Mouse (Mus musculus) forelimb bud, embryonic 11.5 days (tissue): ENCODE measurements around the gene Chrna1.

Experiments used
- DNase-seq: peaks from one replicate; pipeline ENCODE4 v3.0.0-alpha.2; 2012; ENCODE audit warnings: low read depth, low spot score

Gene Chrna1

DNA sequence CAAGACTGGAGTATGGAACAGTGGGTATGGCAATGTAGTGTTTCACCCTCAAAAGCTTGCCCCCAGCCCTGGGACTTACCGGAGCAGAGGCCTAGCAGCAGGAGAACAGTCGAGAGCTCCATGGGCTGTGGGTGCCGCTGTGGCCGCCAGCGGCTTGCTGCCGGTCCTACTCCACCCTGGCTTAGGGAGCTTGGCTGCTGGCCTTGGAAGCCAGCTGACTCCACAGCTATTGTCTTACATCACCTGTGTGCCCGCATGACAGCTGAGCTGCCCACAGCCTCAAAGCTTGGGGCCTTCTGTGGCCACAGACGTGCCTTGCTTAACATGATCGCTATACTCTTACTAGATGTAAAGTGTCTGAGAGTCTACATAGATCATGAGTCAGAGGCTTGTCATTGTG, at the start of gene Chrna1:
TSS of gene Chrna1 (minus strand) at position 173 of the 400 bp plus-strand sequence.
- DNase-seq = no peak

DNA sequence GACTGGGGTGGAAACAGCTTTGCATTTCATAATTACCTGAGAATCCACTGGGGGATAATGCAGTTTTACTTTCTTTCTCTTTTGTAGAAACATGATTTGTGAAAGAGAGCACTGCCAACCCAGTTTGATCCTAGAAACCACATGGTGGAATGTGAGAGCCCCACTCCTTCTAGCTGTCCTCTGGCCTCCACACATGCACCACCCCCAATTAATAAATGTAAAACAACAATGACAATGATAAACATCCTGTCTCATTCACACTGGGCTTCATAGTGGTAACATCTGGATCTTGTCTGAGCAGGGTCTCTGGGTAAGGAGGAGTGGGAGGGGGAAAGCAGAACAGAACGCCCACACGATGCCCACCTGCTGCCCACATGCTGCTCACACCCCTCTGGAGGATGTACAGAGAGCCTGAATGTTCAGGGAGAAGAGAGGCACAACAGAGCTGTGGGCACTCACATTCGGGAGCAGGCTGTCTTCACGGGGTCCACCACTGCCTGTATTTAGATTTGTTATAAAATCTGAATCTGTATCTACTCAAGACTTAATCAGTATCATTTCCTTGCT, 38.4 kb upstream of the Chrna1 start:
- DNase-seq = no peak

DNA sequence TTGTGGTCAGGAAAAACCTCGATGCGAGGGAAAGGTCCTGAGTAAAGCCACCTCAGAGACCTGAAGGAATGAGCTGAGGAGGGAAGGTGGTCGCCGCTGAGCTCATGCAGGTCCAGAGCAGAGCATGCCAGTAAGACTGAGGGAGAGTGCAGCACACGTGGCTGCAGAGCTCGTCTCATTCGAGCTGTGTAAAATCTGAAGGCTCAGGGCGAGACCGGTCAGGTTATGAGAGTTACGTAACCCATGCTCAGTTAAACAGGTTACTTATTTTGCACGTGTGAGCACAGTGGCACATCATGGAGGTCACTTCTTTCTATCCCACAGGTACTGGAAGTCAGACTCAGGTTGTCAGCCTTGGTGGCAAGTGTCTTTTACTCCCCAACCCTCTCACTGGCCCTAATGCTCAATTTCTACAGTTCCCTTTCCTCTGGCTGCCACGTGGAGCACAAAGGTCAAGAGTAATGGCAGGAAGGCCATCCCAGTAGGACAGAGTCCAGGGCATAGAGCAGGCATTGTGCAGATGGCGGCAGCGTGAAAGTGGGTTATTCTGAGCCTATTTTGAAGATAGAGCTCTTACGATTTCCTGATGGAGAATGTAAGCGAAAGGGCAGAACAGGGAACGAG, 36.4 kb upstream of the Chrna1 start:
- no peak for DNase-seq

DNA sequence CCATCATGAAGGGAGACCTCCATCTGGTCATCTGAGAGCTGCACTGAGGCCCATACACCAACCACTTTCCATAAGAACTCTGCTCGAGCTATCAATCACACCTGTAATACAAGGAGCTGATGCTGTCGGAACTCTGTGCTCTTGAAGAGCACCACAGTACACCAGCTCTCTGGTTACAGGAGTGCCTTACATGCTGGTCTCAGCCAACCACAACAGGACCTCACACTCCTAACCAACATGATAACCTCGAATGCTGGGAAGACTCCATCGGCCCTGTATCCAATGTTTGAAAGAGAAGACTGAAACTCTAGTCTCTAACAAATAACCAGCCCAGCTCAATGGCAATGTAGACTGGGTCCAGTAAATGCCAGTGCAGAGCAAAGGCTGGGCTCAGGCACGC, 35.3 kb upstream of the Chrna1 start:
- DNase-seq = no peak

DNA sequence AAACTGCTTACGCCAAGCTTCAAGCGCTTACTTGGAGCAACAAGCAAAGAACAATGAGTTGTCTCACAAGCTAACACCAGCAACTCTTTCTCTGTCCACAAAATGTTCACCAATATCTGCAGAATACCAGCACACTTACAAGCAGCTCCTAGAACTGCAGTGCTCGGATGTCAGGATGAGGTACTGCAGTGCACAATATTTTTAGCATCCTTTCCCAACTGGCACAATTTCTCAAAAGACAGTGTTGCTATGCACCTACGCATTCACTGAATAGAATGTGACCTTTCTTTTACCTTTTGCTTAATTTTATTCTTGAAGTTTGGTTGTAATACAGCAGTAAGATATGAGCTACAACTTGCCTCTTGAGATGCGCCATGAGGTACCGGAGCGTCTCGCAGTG, 34.2 kb upstream of the Chrna1 start:
- DNase-seq = no peak

DNA sequence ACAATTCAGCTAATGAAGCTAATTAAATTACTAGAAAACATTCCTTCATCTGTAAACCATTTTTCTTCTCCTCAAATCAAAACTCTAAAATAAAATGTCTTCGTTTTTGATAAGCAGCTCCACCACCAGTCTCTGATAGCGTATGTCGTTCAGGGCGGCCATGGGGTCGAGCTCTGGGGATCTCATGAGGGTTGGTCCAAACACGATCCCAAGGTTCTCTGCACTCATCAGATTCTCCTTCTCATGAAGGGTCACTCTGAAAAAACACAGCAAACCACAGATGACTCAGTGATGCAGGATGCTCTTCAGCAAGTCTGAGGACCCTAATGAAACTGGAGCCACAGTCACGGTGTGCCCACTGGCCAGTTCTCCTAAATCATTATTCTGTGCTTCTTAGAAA, 32.8 kb upstream of the Chrna1 start:
- DNase-seq = no peak

DNA sequence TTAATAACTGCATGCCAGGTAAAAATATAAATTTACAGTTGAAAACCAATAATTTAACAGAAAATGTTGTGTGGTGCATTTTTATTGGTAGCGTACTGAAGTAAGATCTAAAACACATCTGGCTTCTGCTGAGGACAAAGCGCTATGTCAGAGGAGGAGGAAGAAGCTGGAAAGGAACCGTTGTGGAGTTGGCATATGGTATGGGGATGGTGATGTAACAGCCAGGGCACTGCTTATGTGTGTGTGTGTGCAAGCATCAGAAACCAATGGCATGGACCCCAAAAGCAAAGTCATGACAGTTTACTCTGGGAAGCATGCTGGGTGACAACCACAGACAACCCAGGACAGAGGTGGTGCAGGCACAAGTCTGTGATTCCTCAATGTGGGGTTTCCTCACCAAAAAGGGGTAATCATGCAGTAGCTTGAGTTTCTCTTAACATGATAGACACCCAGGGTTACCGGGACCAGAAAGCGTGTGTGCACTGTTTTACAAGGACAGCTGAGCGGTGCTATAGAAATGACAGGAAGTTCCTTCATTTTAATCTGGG, 32.3 kb upstream of the Chrna1 start:
- no peak for DNase-seq

DNA sequence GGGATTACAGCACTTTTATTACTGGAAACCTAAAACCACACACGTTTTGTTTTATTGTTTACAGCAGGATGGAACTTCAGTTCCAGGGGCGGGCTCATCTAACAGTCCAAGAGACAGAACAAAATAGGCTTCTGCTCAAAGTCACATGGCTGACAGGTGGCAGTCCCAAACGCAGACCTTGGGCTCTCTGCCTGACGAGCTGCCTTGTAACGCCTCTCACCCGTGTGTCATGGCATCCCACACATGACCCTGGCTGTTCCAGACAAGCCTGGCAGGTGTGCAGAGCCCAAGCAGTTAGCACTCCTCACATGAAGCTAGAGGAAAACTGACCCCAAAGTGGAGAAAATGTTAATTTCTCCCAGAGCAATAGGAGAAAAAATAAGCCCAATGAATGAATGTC, 31.7 kb upstream of the Chrna1 start:
- DNase-seq = no peak

DNA sequence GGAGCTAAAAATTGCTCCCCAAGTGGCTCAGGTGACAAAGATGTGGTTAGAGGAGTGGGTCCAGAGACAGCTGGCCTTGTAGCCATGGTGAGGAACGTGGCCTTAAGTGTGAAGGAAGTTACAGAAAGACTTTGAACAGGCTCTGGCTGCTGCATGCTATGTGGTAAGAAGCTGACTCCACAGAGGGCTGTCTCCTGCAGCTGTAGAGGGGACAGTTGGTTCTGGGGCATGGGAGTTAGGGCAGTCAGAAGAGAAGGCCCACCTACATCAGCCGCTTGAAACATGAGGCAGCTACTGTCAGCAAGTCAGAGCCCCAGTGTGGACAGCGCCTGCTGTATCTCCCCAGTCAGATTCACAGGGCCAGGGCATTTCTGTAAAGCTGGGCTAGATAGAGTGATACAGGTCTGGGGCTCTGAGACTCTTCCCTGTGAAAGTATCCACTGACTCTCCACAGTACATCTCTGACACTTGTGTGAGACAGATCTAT, 29.6 kb upstream of the Chrna1 start:
- DNase-seq = no peak

DNA sequence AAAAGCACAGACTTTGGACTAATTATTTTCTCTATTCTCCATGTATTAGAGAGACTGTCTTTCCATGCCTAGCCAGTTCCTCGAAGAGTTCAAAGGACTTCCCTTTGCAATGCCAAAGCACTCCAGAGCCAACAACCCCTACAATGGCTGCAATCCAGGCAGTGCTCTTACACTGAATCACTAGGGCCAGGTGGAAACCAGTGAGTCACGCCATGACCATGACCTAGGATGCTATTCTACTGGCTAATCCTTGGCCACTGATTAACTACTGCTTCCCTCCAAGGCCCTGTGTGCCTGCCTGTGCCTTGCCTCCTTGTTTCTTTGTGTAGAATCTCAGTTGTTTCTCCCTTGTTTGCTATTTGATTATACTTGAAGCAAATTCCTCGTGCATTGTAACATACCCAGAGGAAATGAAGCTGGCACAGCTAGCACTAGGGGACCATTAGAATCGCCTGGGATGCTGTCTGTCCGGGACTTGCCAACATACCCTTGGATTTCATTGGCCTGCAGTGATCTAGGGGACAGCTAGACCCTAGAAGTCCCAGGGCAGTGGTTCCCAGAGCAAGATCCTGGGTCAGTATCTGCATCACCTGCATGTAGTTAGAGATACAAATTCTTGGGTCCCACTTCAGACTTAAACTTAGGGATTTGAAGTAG, 29.1 kb upstream of the Chrna1 start:
- no peak for DNase-seq

DNA sequence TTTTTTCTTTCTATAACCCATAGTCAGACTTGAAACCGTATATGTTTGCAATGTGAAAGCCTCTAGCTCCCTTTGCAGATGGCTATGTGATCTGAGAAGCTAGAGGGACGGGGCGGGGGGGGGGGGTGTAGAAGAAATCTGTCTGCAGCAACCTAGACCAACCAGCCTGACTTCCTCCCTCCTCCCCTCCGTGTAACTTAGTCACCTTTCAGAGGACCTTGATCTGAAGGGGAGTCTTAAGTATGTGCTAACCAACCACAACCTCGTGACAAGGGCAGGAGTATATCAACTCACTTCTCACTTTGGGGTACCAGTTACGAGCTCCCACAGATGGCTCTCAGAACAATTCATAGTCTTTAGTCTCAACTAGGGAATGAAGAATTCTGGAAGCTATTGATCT, 28.3 kb upstream of the Chrna1 start:
- DNase-seq = no peak

DNA sequence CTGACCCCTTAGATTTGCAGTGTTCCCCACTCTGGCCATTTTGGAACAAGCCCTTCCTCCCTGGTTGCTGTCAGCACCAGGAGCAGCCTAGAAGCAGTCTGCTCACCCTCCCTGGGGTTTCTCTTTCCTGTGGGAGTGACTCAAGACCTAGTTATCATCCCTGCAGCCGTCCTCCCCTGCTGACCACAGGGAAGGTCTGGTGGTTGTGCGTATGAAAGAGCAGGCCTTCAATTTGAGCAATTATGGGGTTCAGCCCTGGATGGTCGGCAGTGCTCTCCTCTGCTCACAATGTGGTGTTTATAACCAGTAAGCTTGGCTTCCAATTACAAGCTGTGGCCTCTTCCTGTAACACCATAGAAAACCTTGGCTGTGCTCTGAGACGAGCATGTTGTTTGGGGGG, 27.5 kb upstream of the Chrna1 start:
- DNase-seq = no peak

DNA sequence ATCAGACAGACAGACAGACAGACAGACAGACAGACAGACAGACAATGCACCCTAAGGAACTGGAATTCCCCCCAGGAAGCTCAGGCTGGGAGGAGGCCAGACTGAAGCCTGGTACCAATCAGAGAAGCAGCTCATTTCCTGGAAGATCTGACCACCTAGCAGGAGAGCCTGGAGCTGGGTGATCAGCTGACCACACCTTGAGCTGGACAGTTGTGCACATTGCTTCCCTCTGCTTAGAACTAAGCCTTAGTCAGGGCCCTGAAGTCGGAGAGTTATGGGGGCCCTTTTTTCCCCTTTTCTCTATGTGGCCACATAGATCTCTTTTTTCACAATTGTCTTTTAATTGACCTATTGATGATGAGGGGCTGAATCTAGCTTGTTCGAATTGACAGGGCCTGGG, 27.0 kb upstream of the Chrna1 start:
- no peak for DNase-seq

DNA sequence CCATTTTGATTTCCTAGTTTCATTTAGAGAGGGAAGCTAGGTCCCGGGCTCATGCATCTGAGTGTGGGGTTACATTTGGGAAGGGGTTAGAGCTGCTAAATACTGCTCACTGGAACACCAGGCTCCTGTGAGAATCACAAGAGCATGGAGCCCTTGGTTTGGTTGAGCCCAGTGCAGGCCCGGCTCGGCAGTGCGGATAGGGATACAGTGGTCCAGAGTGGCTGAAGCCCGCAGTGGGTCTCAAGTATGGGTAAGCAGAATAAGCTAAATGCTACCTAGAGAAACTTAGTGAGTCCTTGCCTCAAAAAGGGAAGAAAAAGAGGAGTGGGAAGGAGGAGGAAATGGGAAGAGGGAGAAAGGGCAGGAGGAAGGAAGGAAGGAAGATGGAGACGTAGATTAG, 26.5 kb upstream of the Chrna1 start:
- DNase-seq = no peak

DNA sequence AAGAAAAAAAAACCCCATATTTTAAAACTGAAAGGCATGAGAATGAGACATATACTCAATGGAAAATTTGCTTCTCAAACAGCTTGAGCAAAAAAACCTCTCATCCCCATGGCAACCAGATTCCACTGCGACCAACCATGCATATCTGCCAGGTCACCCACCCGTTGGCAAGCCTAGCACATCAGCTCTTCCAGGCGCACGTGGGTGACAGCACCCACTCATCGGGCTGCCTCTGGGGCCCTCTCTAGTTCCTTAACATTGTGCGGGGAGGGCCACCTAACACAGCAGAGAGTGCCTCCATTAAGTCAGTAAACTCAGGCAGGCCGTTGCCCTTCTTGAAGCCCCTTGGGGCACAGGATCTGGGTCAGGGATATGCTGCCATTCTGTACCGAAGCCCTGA, 24.9 kb upstream of the Chrna1 start:
- no peak for DNase-seq

DNA sequence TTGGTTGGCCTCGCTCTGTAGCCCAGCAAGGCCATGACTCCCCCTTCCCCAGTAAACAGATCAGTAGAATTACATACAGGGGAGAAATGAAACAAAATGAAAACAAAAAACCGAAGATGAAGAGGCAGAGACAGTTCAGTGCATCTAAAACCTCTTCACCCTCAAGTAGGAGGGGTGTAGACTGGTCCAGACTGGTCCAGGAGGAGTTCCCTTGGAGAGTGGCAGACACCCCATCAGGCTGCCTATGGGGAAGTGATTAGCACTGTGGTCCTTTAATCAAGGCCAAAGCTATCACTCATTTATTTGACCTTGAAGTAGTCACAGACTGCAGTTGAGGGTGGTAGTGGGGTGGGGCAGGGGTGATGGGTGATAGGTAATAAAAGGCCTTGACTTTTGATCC, 24.4 kb upstream of the Chrna1 start:
- DNase-seq = no peak

DNA sequence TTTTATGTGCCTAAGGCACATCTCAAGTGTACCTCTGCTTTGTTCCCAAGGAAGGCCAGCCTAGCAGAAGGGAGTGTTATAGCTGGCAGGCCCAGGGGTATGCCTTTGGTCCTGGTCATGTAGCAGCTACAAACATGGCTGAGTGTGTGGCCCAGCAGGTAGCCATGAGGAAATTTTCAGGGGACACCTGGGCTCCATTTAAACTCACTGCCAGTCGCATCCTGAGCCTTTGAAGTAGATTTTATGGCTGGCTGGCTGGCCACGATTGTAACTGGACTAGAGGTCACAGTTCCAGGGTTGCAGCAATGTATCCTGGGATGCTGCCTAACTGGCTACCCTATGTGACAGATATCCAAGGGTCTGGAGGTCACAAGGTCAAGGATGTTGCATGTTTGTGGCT, 20.5 kb upstream of the Chrna1 start:
- peak; percentile 67 for DNase-seq

DNA sequence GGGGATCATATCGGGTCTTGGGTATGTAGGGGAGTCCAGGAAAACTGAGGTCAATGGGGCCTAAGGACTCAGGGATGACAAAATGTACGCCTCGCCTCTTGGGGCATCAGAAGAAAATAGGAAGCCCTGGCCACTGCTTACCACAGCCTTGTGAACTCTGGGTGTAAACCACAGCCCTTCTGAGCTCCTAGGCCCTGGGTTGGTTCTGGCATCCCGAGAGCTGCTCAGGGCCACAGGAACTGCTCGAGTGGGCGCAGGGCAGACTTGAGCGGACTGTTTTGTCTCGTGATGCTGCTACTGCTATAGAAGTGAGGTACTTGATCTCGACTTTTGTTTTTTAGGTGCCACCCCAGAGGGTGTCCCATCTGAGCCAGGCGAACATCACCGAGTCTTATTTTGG, 17.6 kb upstream of the Chrna1 start:
- DNase-seq = no peak

DNA sequence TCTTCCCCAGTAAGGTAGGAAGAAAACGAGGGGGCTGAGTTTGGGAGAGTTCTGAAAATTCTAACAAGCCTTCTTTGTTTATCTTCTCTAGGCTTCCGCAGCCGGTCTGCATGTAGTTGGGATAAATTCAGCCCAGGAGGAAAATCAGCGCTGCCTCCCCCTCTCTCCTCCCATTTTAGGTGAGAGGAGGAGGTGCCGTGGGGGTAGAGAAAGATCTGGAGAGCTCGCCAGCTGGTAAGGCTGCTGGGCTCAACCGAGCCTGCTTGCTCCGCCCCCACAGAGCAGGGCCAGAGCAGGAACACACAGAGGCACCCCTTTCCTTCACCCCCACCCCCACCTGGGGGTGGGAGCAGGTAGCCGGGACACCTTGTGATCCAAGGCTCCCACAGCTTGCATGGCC, 16.6 kb upstream of the Chrna1 start:
- no peak for DNase-seq

DNA sequence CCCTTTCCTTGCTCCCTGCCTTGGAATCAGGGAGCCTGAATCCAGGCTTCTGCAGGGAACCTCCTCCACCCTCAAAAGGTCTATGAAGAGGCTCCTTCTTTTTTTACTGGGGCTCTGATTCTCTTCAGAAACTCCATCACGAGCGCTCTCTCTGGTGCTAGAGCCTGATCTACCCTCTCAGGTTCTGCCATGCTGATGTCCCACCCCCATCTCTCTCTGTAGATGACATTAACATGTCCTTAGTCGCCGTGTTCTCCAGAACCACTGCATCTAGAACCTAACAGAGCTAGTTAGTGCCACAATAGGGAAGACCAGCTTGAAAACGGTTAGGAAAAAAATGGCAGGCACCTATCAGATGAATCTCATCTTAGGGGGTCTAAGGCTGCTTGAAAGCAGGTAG, 16.2 kb upstream of the Chrna1 start:
- DNase-seq = no peak

DNA sequence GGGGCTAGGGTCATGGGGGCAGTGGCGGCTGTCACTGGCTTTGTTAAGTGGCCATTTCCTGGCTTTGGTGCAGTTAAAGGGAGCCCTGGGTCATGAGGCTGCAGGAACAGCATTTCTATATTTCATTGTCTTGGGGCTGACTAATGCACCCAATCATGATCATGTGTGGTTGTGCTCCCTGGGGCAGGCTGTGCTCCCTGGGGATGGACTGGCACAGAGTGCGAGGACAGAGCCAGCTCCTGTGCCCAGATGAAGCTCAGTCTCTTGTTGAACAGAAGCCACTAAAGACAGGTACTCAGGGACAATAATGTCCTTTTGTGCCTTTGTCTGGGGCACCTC, 12.9 kb upstream of the Chrna1 start:
- DNase-seq = no peak

DNA sequence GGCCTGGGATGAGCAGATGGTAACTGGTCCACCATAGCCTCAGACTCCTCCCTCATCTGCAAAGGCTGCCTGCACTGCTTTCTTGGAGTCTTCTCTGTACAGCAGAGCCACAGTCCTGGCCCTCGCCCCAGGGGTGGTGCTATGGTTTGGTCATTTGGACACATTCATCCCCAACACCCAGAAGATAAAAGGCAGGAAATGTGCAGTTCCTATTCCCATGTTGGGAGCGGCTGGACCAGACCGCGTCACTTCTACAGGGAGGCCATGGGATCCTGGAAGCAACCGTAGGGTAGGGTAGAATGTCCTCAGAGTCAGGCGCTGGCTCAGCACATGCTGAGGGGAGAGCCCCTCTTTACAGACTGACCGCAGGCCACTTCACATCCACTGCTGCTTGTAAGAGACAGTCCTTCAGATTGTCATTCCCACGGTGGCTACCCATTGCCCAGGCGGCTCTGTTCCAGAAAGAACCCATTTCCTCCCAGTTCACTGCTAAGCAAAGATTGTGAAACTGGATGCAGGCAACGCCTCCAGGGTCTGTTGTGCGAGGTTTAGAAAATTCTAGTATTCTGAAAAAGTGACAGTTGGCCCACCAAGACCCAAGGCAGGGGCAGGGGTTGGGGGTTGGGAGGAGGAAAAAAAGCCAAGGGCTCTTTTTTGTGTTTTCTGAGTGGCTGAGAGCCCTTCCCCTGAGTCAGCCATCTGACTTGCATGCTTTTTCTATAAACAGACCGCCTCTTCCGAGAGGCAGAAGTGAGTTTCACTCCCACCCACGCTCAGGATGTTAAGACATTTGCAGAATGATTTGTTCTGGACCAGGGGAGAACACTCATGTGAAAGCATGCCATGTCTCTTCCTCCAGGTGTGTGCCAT, 12.3 kb upstream of the Chrna1 start:
- no peak for DNase-seq
